Mouse (Mus musculus) CD4-positive naive resting alpha-beta T cell, adult 76 days (primary cell): ENCODE data around the gene Olfr954. TPM values are rescaled to one million over a fixed set of nuclear protein-coding genes. Genes with fewer than 3 reads are reported as not detected.

Experiments used
- total RNA-seq: library from RNA; stranded (reverse); gene quantifications from one replicate; pipeline ENCODE4 v1.2.4, GENCODE M21; 2023

Gene Olfr954
- not detected for total RNA-seq

GRCm38 (mm10) chr9:39456401-39456800 lies at the start of gene Olfr954:
TSS of gene Olfr954 (plus strand) at chr9:39456701.

GRCm38 (mm10) chr9:39427048-39427447 lies 29.5 kb upstream of the Olfr954 start, which contains the start of gene Olfr952:
TSS of gene Olfr952 (minus strand) at chr9:39427148.

GRCm38 (mm10) chr9:39471844-39472243 lies 15.3 kb downstream of the Olfr954 start, which contains the start of gene Olfr955:
TSS of gene Olfr955 (minus strand) at chr9:39471944.

GRCm38 (mm10) chr9:39493895-39494294 lies 37.4 kb downstream of the Olfr954 start, which contains the start of gene Olfr44:
TSS of gene Olfr44 (minus strand) at chr9:39493995.

Other genes with a start within 250 kb of the Olfr954 start
- not detected for gene Olfr1537, start 206.7 kb upstream of the Olfr954 start, total RNA-seq
- not detected for gene Olfr945, start 179.9 kb upstream of the Olfr954 start, total RNA-seq
- not detected for gene Olfr948, start 130.7 kb upstream of the Olfr954 start, total RNA-seq
- not detected for gene Olfr951, start 69.3 kb upstream of the Olfr954 start, total RNA-seq
- gene Olfr952, start 29.6 kb upstream of the Olfr954 start, total RNA-seq: not detected
- gene Olfr955, start 15.2 kb downstream of the Olfr954 start, total RNA-seq: not detected
- gene Olfr44, start 37.3 kb downstream of the Olfr954 start, total RNA-seq: not detected
- gene Olfr957, start 59.1 kb downstream of the Olfr954 start, total RNA-seq: not detected
- gene Olfr958, start 97.4 kb downstream of the Olfr954 start, total RNA-seq: not detected
- not detected for gene Olfr959, start 118.9 kb downstream of the Olfr954 start, total RNA-seq
- gene AW551984, start 147.7 kb downstream of the Olfr954 start, total RNA-seq: not detected
- not detected for gene Olfr148, start 154.0 kb downstream of the Olfr954 start, total RNA-seq
- gene Olfr960, start 164.7 kb downstream of the Olfr954 start, total RNA-seq: not detected
- gene Olfr961, start 188.4 kb downstream of the Olfr954 start, total RNA-seq: not detected
- gene Olfr963, start 210.5 kb downstream of the Olfr954 start, total RNA-seq: not detected